Mouse (Mus musculus) adipocyte (in vitro differentiated cells): ENCODE results near the gene D17H6S53E.
"Not testable (repeated sequence)": the region's sequence is repeated elsewhere in the genome, so short reads cannot be mapped to it uniquely, and the experiment has no call there.

Experiments used
- DNase-seq: peaks from one replicate; pipeline ENCODE4 v3.0.0-alpha.2; 2016; ENCODE audit warnings: low spot score

D17H6S53E gene

DNA sequence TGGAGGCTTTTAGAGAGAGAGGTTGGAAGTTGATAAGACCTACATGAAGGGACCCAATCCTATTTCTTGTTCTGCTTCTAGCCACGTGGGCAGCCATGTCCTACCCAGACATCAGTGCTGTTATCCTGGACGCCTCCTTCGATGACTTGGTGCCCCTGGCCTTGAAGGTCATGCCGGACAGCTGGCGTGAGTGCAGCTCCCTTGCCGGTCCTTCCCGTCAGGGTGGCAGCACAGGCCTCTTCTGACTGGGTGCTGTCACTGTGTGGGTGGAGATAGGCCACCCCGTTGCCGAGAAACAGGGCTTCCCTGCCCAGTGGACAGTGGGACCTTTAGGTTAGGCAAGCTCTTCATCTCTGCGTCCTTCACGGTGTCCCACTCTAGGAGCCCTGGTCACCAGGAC is 25.0 kb upstream of the D17H6S53E start:
- DNase-seq, result no peak

DNA sequence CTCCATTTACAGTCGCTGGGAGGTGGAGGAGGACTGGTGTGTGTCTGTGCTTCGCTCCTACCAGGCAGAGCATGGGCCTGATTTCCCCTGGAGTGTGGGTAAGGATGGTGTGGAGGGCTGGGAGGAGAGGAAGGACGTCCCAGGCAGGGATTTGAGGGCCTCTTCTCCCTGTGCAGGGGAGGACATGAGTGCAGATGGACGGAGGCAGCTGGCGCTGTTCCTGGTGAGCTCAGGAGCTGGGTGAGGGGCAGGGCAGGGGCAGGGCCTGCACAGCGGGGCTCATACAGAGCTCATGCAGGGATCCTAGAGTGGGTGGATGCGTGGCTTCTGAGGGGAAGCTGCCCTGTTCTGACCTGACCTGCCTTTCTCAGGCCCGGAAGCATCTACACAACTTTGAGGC is 23.9 kb upstream of the D17H6S53E start:
- no peak for DNase-seq

DNA sequence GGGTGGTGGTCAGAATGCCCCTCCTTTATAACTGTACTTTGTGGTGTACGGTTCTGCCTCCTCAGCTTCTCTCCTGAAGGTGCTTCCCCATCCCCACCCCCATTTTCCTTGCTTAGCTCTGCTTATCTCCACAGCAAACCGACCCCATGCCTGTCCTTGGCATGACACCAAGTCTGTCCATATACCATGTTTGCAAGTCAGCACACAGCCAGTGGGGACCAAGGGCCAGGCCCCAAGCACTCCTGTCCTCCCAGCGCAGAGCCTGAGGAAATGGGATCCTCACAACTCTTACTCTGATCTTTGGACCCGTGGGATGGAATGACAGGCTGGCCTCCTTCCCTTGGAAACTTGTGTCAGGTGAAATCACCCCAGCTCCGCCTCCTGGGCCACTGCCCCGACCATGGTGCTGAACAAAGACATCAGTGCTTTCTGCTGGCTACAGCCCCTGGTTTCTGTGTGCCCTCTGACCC is 22.9 kb upstream of the D17H6S53E start:
- DNase-seq, result peak; percentile 30

DNA sequence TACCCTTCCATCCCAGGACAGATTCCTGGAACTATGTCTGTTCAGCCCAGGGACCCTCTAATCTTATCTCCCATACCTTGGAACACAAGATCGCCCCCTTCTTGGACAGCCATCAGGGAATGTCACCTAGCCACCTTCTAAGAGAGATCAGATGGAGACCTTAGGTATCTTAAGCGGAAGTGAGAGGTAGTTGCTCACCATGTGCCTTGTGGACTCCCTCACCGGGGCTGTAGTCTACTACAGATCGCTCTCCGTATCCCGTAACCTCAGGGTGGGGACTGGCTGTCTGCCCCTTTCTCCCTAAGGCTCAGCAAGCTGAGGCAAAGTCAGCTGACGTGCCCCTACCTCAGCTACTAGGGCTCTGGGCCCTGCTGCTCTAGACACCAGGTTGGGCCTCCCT is 22.1 kb upstream of the D17H6S53E start:
- DNase-seq, result no peak

DNA sequence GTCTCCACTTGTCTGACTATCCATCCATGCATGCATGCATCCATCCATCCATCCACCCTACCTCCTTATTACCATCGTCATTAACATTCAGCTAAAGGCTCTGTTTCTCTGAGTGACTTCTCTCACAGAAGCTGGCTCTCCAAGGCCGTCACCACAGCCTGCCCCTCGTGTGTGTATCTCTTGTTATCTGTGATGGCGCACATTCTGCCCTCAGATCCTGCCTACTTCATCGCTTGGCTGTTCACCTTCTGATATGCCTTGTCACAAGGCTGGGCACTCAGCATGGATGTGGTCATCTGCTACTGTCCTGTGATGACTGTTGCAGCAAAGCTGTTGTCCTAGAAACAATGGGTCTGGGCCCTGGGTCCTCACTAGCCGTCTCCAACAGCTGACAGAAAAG is 21.4 kb upstream of the D17H6S53E start:
- DNase-seq, result no peak

DNA sequence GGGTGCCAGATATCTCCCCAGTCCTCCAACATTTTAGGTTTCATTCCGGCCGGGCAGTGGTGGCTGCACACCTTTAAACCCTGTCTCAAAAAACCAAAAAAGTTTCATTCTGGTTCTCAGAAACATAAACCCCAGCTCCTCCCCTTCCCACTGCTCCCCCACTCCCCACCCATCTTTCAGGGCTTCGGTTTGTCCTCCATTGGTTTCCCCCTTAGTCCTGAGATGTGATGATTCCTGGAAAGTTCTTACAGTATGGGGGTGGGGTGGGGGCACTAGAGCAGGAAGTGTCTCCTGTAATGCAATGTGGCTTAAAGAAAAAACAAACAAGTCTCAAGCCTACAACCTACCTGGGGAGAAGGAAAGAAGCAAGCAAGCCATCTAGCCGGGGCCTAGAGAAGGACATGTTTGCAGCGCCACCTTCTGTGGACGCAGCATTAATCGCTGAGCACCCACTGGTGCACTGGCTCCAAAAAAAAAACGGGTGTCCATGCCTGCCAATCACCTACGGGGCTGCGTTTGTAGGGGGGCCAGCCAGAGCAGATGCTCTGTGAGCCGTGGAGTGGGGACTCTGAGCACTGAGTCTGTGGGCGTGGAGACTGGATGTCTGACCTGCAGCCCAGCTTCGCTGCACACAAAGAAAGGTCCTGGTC is 20.3 kb upstream of the D17H6S53E start:
- no peak for DNase-seq

DNA sequence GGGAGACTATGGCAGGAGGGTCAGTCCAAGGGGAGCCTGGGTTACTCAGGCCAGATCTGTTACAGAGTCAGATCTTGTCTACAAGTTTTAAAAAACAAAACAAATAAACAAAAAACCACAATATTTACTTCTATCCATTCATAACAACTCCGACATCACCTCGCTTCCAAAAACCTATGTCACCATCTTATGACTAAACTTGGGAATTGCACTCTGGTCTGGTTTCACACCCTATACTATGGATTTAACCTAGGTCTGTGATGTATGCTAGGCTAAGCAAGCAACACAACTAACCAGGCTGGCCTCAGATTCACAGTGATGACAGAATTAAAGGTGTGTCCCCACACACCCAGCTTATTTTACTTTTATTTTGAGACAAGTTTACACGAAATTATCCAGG is 19.7 kb upstream of the D17H6S53E start:
- DNase-seq, result no peak

DNA sequence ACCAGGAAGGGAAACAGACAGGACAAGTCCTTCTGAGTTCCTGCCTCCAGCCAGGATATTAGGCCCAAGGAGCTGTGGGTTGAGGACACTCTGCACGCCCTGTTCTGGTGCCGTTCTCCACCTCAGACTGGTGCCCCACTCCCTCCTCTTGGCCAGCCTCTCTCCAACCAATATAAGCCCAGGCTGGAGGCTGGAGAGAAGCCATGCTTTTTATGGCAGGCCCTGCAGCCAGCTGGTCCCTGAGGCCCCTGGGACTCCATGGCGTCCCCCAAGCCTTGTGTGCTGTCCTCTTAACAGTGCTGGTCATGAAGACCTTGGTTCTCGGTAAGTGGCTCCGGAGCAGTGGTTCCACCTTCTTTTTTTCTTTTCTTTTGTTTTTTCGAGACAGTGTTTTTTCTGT is 18.1 kb upstream of the D17H6S53E start, which contains the start of gene Ly6g5c:
Ly6g5c (plus strand) TSS at position 183 of the 400 bp plus-strand sequence.
- DNase-seq, result no peak

DNA sequence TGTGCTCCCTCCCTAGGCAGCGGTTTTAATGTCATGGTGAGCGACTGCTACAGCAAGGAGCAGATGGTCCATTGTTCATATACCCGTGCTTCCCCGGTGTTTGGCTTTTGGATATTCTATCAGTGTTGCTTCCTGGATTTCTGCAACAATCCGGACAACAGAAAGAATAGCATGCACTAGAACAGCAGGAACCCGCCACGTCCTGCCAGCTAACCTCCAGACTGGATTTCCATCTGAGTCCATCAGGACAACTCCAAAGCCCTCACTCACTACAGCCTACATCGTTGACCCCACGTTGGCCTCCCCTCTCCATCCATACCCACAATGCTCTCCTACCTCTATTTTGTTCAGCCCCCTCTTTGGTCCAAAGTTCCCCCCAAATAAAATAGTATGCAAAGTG is 14.4 kb upstream of the D17H6S53E start:
- DNase-seq, result no peak

DNA sequence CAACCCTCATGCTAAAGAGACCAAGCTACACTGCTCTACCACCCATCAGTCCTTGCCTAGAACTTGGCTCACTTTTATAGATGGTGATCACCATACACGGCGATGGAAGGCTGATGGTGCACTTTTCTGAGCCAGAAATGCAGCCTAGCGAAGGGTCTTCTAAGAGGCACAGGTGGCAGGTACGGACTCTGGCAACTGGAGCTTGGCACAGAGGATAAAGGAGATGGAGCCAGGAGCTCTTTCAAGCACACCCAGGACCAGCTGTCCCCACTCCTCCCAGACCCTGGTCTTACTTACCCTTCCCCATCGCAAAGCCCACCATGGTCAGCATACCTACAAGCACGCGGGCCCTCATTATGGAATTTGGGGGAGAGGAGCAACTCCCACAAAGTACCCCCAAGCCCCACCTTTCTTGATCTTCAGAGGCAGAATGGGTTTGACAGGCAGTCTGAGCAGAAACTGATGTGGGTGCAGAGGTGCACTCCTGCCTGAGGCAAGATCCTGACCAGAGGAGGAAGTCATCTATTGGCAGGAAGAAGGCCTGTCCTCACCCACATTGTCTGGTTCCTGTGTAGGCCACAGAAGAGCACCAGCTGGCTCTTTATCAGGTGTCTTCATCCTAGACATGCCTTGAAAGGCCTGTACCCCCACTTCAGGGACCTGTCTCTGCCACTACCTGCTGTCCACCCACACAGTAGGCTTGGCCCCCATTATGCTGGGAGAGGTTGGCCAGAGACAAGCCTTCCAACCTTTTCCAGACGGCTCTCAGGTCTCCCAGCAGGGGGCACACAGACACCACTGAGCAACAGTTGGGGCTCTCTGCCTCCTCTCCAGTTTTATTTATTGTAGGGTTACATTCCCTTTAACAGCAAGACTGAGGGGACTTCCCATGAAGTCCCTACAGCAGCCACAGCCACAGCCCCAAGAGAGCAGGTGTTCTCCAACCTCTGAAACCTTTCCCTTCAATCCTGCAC is 10.8 kb upstream of the D17H6S53E start, which contains the start of gene Ly6g5b:
Ly6g5b (minus strand) TSS at position 383 of the 974 bp plus-strand sequence.
- DNase-seq, result peak; percentile 32

DNA sequence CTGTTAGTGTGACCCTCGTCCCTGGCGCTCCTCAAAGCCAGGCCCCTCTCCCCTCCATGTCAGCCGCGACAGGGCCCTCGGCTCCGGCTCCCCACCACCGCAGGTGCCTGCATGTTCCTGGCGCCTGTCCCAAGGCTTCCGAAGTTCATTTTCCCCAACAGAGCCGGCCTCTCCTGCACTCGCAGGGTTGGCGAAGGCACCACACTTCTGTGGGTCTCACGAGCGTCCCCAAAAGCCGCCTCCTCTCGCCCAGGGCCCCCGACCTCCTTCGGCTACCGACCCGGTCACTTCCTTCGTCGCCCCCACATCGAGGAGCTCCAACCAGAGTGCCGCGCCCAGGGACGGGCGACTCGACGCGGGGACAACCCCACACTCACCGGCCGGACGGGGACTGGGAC is 5.4 kb upstream of the D17H6S53E start:
- peak; percentile 62 for DNase-seq

DNA sequence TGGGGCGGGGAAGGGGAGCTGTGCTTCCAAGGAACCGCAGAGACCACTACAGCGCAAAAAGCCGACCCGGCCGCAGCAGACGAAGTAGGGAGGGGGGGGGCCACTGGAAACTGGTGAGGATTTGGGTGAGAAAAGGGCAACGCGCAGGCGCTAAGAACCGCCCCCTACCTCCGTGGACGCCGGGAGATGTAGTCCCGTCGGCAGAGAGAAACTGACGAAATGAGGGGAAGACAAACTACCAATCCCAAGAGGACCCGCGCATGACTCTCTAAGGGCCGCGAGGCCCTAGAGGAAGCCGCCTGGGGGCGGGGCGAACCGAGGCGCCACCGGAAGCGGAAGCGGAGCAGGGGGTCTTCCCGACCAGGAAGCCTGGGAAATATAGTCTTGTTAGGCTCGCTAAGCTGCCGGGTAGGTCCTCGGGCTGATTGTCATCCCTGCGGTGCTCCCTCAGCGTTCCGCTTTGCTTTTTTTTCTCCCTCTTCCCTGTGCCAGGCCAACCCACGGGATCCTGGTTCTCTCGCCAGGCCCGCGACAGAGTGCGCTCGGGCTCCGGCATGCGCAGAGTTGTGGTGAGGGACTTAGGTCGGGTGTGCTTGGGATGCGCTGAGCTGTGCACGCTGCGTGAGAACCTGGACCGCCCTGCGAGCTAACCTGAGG is 4.9 kb upstream of the D17H6S53E start, which contains the start of gene Gpank1:
Gpank1 (plus strand) TSS at position 313 of the 657 bp plus-strand sequence.
- peak; percentile 100 for DNase-seq

DNA sequence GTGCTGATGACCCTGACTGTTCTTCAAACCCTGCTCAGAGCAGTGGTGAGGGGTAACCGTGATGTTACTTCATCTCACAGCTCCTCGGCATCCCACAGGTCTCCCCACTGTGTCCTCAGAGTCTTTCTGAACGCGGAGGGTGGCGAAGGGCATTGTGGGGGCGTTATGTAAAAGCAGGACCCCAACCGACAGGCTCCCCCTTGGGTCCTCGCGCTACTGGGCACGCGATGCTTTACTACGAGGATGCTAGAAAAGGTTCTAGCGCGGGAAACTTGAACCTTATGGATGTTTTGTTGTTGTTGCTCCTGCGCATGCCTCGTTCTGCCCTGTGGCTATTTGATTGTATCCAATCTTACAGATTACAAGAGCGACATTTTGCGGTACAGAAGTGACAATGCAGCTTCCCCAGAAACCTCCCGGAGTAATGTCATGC is 4.3 kb upstream of the D17H6S53E start, which contains the start of gene Csnk2b:
Csnk2b (minus strand) TSS at position 183 of the 433 bp plus-strand sequence.
- peak; percentile 95 for DNase-seq

DNA sequence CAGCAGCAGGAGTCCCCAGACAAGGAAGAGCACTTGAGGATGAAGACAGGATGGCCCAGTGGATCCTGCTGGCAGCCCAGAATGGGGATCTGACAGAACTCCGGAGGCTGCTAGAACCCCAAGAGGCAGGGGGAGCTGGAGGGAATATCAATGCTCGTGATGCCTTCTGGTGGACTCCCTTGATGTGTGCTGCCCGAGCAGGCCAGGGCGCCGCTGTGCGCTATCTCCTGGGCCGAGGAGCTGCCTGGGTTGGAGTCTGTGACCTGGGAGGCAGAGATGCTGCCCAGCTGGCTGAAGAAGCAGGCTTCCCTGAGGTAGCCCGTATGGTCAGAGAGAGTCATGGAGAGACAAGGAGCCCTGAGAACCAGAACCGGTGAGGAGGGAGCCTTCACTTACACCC is 2.9 kb upstream of the D17H6S53E start:
- not testable (repeated sequence) for DNase-seq

DNA sequence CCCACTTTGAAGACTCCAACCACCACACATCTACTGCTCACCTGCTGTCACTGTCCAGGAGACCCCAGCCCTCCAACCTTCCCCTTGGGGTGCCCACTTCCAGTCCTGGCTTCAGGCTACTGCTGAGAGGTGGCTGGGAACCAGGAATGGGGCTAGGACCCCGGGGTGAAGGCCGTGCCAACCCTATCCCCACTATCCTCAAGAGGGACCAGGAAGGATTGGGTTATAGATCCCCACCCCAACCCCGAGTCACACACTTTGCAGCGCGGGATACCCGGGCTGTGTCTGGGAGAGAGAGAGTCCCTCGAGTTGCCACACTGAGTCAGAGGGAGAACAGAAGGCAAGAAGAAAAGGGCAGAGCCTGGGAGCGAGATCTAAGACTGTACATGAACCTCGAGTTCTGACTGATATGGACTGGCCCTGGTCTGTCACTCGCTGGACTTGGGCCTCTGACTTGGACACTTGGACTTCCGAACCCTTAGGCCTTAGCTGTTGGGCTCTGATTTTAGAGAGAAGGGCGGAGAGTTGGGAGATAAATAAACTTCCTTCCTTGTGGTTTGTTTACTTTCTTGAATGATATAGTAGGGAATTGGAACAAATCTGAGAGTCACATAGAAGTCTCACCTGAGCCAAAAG is 1.8 kb upstream of the D17H6S53E start:
- not testable (repeated sequence) for DNase-seq

DNA sequence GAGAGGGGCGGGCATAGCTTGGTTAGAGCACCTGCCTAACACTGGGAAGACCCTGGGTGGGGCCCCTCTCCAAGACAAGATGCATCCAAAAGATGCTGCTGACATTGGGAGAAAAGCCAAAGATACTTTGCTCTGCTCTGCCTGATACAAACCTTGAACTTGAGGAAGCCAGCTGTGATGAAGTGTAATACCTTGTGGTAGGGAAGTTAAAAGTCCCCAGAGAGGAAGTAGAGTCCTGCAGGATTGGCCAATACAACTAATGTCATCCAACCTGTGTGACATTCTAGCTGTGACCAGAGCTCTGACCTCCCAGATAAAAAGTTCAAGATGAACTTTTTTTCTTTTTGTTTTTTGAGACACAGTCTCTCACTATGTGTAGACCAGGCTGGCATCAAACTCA is 1.1 kb upstream of the D17H6S53E start:
- no peak for DNase-seq

DNA sequence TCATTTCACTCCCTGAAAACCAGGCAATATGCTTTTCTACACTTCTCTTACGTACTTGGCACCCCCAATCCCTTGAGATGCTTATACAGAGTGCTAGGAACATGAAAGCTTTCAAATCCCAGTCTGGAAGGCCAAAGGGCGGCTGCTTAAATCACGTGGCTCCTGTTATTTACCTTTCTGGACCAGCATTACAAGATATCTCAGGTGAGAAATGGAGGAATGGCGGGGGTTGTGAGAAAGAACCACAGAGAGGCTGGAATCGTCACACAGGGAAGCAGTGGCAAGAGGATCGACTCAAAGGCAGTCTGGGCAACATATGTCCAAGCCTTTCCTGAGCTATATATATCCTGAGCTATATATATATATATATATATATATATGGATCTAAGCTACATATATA is 595 bp upstream of the D17H6S53E start:
- no peak for DNase-seq

DNA sequence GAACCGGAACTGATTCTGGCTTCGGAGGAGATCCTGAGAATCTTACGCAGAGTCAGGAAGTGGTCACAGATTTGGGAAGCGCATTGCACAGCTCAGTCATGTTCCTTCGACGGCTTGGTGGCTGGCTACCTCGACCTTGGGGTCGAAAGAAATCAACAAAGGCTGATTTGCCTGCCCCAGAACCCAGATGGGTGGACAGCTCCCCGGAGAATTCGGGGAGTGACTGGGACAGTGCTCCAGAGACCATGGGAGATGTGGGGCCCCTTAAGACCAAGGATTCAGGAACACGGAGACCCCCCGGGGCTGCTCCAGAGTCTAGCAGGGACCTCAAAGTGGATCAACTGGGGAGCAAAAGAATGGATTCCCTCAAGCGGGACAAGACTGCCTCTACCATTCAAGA is 844 bp downstream of the D17H6S53E start:
- DNase-seq, result no peak

DNA sequence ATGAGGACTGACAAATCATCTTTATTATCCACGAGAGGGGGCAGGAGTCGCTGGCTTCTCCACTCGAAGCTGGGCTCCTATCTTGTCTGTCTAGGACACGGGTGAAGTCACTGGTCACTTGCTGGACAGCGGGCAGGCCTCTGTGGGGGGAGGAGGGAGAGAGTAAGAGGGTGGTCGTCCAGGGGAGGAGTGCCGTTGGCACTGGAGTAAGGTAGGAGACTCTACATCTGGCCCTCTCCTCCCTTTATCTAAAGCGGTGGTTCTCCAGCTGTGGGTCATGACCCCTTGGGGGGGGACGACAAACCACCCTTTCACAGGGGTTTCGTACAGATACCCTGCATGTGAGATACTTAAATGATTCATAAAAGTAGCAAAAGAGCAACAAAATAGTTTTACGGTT is 2.8 kb downstream of the D17H6S53E start:
- DNase-seq, result no peak

DNA sequence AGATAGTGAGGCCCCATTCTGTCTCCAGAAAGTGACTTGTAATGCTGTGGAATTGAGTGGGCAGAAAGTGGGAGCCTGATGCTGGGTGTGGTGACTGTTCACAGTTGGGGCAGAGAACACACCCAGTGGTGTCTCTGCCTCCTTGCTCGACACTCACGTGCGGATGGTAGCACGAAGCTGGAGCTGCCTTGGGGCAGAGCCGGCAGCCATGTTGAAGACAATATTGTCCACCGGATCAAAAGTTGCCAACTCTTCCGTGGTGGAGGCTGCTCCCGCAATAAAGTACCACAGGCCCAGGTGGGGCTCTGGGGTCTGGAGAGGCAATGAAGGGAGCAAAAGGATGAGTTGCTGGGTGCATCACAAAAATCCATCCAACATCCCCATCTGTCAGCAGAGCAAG is 4.9 kb downstream of the D17H6S53E start:
- DNase-seq, result no peak

DNA sequence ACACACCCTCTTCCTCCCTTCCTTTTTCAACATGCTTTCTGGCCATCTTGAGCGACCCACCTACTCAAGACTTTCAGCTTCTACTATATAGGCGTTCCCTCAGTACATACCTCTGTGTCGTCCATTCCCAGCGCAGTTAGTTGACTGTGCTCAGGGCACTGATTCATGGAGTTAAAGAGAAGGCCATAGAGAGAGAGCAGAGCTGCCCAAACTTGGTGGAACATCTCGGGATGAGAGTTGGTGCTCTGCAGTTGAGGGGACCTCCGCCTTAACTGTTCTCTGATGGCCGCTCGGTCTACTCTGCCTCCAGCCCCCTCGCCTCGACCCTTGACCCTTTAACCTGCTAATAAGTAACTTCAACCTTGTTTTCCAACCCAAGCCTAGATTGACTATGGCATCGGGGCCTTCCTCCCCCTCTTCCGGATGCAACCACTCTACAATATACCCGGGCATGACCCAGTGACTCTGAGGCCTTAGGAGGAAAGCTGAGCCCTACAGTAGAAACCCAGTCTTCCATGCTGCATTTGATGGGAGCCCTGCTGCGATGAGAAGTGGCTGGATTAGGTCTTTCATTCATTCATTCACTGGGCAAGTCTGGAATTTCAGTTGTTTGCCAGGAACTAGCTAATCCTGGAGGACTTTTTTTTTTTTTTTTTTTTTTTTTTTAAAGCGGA is 5.5 kb downstream of the D17H6S53E start, which contains the start of gene Apom:
Apom (minus strand) TSS at position 551 of the 674 bp plus-strand sequence.
- no peak for DNase-seq
